Mouse (Mus musculus) adipose tissue, adult 10 weeks (tissue): ENCODE data around the gene Tmem102. TPM values are rescaled to one million over a fixed set of nuclear protein-coding genes. Genes with fewer than 3 reads are reported as not detected.

Experiments
- polyA plus RNA-seq: library from polyadenylated mRNA; stranded (reverse); fragments of 350-450 nt; fragmentation: Illumina TruSeq; extraction: RNeasy Lipid Tissue Mini Kit (QIAGEN cat#74804); gene quantifications from one replicate; pipeline ENCODE4 v1.2.3, GENCODE M21; 2014; ENCODE audit warnings: low read depth, low replicate concordance

Tmem102 gene
- polyA plus RNA-seq: 13.6 TPM

DNA sequence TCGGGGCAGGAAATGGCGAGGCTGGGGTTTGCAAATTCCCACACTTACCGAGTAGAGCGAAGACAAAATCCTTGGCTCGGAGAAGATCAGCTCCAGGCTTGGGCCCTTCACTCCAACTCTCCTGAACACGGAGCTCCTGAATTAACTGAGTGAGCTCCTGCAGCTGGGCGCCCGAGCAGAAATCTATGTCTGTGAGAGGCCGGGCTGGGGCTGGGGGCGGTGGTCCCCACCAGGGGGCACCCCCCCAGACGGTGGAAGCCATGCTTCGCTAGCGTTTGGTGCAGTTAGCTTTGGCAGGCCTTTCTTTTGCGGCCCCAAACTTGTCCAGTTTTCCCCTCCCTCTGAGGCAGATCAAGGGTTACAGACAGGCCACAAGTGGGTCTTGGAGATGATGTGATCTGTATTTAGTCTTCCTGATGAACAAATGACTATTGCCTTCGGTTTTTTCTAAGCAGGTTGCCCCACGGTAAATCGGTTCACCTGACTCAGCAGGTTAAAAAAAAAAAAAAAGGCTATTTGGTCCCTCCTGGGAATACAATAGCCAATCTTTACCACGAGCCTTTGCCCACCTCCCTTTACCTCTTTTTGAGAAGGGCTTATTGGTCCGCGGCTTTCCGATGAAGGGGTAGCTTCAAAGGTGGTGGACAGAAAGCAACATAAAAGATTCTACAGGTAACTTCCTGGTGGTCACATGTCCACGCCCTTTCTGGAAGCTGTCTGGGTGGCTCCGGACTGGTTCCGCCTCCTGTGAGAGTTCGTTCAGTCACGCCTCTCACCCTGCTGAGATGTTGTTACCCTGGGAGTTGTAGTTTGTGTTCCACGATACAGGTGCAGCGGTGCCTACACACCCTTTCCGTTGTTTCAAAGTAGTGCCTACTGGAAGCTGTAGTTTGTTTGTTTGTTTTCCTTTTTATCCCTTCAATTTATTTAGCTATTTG lies at the start of gene Tmem102:
Tmem102 (minus strand) TSS at position 653 of the 938 bp plus-strand sequence.

GRCm38 (mm10) chr11:69846198-69846680 lies 40.8 kb upstream of the Tmem102 start, which contains the start of gene Plscr3:
Gene Plscr3 (plus strand): TSS chr11:69846376.

GRCm38 (mm10) chr11:69837952-69838713 lies 32.7 kb upstream of the Tmem102 start, which contains the start of gene Tmem256:
Gene Tmem256 (plus strand): TSS chr11:69838514.

GRCm38 (mm10) chr11:69837604-69837951 lies 32.2 kb upstream of the Tmem102 start, which contains the start of gene Nlgn2:
Gene Nlgn2 (minus strand): TSS chr11:69837784.

GRCm38 (mm10) chr11:69822080-69822479 lies 16.7 kb upstream of the Tmem102 start, which contains the start of gene Spem1:
Gene Spem1 (minus strand): TSS chr11:69822180.

DNA sequence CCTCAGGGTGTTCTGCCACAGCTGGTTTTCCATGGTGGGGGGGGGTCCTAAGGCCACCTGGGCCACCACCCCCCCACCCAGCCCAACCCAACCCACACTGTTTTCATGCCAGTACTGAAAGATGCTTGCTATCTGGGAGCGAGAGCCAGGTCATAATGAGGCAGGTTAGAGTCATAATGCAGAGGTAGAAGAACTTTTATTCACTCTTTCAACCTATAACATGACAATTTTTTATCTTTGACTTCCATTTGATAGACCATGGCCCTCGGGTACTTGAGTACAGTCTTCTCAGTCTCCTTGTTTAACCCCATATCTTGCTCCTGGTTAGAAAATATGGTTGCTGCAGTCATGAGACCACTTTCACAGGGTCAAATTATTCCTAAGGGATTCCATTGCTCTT lies 12.9 kb upstream of the Tmem102 start, which contains the start of gene Spem2:
Spem2 (minus strand) TSS at position 101 of the 400 bp plus-strand sequence.

GRCm38 (mm10) chr11:69815155-69815554 lies 9.7 kb upstream of the Tmem102 start, which contains the start of gene Gm39566:
Gene Gm39566 (minus strand): TSS chr11:69815298.

DNA sequence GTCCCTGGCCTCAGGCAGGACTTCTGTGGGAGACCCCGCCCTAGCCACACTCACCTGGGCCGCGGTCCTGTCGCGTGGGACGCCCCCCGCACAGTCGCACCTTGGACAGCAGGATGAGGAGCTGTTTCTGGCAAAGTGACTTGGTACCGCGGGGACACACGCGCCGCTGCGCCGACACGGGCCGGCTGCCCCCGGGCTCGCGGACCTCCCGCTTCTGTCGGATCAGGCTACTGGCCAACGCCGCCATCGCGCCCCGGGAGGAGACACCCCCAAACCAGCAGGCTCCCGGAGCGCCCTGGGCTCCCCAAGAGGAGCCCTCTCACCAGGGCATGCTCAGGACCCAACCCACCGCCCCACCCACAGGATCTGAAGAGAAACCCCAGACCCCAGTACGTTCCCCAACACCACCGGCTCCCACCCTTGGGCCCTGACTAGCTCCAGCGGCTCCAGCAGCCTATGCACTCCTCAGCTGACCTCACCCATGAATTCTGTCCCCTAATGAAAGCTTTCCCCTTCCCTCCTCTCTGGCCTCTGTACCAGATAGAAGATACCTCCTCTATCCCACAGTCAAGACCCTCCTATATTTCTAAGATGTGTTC lies 3.9 kb downstream of the Tmem102 start, which contains the start of gene Fgf11:
Fgf11 (minus strand) TSS at position 479 of the 599 bp plus-strand sequence.

GRCm38 (mm10) chr11:69795168-69795982 lies 10.0 kb downstream of the Tmem102 start, which contains the start of gene Chrnb1:
Gene Chrnb1 (minus strand): TSS chr11:69795943.

DNA sequence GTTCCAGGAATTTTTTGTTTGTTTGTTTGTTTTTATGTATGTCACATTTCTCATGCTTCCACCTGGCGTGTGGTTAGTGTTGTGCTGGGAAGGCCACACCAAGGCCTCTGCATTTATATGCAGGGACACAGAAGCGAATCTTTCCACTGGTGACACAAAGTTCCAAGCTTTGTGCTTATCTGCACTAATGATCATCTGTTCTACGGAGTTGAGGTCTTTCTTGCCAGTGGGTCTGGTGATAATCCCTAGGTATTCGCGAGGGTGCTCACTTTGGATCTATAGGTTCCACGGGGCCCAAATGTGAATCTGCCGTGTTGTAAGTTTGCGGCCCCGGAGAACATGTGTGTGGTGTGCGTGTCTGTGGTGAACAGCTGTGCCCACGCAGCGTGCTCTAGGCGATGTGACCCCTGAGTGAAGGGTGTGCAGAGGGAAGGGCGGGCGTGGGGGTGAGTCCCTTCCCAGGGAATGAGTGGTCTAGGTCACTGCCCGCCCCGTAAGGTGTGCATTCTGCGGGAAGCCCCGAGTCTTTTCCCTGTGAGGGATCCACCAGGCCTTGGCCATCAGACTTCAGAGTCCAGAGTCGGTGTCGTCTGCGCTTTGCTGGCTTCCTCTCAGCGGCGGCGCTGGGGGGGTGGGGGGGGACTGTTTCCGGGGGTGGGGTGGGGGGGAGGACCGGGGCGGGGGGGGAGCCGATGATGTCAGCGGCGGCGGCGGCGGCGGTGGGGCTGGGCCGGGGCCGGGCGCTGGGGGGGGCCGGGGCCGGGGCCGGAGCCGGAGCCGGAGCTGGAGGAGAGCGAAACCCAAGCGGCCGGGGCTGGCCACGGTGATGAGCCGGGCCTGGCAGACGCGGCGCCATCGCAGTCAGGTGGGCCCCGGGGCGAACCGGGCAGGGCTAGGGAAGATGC lies 40.0 kb downstream of the Tmem102 start, which contains the start of gene Zbtb4:
Zbtb4 (plus strand) TSS at position 692 of the 905 bp plus-strand sequence.

DNA sequence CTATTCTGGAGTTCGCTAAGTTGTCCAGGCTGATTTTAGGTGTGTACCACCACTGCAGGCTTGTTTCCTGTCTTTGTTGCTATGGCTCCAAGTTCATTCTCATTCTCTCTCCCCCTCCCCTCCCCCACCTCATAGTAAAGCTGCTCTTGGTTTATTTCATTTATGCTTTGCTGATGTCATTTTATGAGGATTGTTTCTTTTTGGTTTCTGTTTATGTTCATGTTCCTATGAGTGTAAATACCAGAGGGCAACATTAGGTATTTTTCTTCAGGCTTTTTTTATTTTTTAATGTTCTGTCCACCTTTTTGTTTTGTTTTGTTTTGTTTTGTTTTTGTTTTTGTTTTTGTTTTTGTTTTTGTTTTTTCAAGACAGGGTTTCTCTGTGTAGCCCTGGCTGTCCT lies 43.6 kb downstream of the Tmem102 start, which contains the start of gene Slc35g3:
Slc35g3 (minus strand) TSS at position 101 of the 400 bp plus-strand sequence.

GRCm38 (mm10) chr11:69758478-69758970 lies 46.9 kb downstream of the Tmem102 start, which contains the start of gene Polr2a:
Gene Polr2a (minus strand): TSS chr11:69758637.

Other genes with a start within 250 kb of the Tmem102 start
- gene Efnb3, start 245.4 kb downstream of the Tmem102 start, polyA plus RNA-seq: 1.1 TPM
- gene Wrap53, start 225.4 kb downstream of the Tmem102 start, polyA plus RNA-seq: 9.2 TPM
- gene Trp53, start 225.3 kb downstream of the Tmem102 start, polyA plus RNA-seq: 35.1 TPM
- gene Atp1b2, start 199.7 kb downstream of the Tmem102 start, polyA plus RNA-seq: 14.8 TPM
- gene Shbg, start 187.7 kb downstream of the Tmem102 start, polyA plus RNA-seq: not detected
- gene Sat2, start 183.6 kb downstream of the Tmem102 start, polyA plus RNA-seq: 16.0 TPM
- 64.4 TPM for gene Fxr2, start 172.6 kb downstream of the Tmem102 start, polyA plus RNA-seq
- gene Sox15, start 150.3 kb downstream of the Tmem102 start, polyA plus RNA-seq: 0.92 TPM
- 89.0 TPM for gene Mpdu1, start 143.0 kb downstream of the Tmem102 start, polyA plus RNA-seq
- gene Cd68, start 139.5 kb downstream of the Tmem102 start, polyA plus RNA-seq: 45.6 TPM
- gene Eif4a1, start 133.2 kb downstream of the Tmem102 start, polyA plus RNA-seq: 395 TPM
- 67.4 TPM for gene Senp3, start 123.5 kb downstream of the Tmem102 start, polyA plus RNA-seq
- gene Tnfsf13, start 119.8 kb downstream of the Tmem102 start, polyA plus RNA-seq: 5.4 TPM
- 19.2 TPM for gene Tnfsf12, start 109.8 kb downstream of the Tmem102 start, polyA plus RNA-seq
- 8.1 TPM for gene Tnfsfm13, start 109.5 kb downstream of the Tmem102 start, polyA plus RNA-seq
- gene Polr2a, start 47.0 kb downstream of the Tmem102 start, polyA plus RNA-seq: 43.9 TPM
- 1.5 TPM for gene Slc35g3, start 43.7 kb downstream of the Tmem102 start, polyA plus RNA-seq
- gene Zbtb4, start 39.7 kb downstream of the Tmem102 start, polyA plus RNA-seq: 28.9 TPM
- gene Chrnb1, start 9.7 kb downstream of the Tmem102 start, polyA plus RNA-seq: 8.3 TPM
- gene Fgf11, start 3.8 kb downstream of the Tmem102 start, polyA plus RNA-seq: 8.7 TPM
- 2.2 TPM for gene Gm39566, start 9.7 kb upstream of the Tmem102 start, polyA plus RNA-seq
- 14.1 TPM for gene Spem2, start 12.8 kb upstream of the Tmem102 start, polyA plus RNA-seq
- 23.3 TPM for gene Spem1, start 16.6 kb upstream of the Tmem102 start, polyA plus RNA-seq
- 19.0 TPM for gene Nlgn2, start 32.2 kb upstream of the Tmem102 start, polyA plus RNA-seq
- gene Tmem256, start 32.9 kb upstream of the Tmem102 start, polyA plus RNA-seq: 183 TPM
- gene Plscr3, start 40.8 kb upstream of the Tmem102 start, polyA plus RNA-seq: 31.1 TPM
- 23.7 TPM for gene Tnk1, start 53.1 kb upstream of the Tmem102 start, polyA plus RNA-seq
- gene Tmem95, start 72.4 kb upstream of the Tmem102 start, polyA plus RNA-seq: not detected
- 9.4 TPM for gene Kctd11, start 75.8 kb upstream of the Tmem102 start, polyA plus RNA-seq
- gene Acap1, start 89.9 kb upstream of the Tmem102 start, polyA plus RNA-seq: 43.9 TPM
- gene 2810408A11Rik, start 95.4 kb upstream of the Tmem102 start, polyA plus RNA-seq: 14.3 TPM
- gene Neurl4, start 95.4 kb upstream of the Tmem102 start, polyA plus RNA-seq: 35.5 TPM
- gene Gps2, start 108.3 kb upstream of the Tmem102 start, polyA plus RNA-seq: 47.7 TPM
- gene Eif5a, start 116.3 kb upstream of the Tmem102 start, polyA plus RNA-seq: 484 TPM
- gene Ybx2, start 130.2 kb upstream of the Tmem102 start, polyA plus RNA-seq: 58.7 TPM
- 63.7 TPM for gene Slc2a4, start 142.6 kb upstream of the Tmem102 start, polyA plus RNA-seq
- gene Cldn7, start 159.2 kb upstream of the Tmem102 start, polyA plus RNA-seq: 115 TPM
- 98.8 TPM for gene Ctdnep1, start 175.5 kb upstream of the Tmem102 start, polyA plus RNA-seq
- 43.3 TPM for gene Elp5, start 176.9 kb upstream of the Tmem102 start, polyA plus RNA-seq
- 520 TPM for gene Gabarap, start 185.5 kb upstream of the Tmem102 start, polyA plus RNA-seq
- gene Phf23, start 190.2 kb upstream of the Tmem102 start, polyA plus RNA-seq: 39.7 TPM
- 20.8 TPM for gene Dvl2, start 195.0 kb upstream of the Tmem102 start, polyA plus RNA-seq
- gene Acadvl, start 209.8 kb upstream of the Tmem102 start, polyA plus RNA-seq: 83.9 TPM
- gene Dlg4, start 211.3 kb upstream of the Tmem102 start, polyA plus RNA-seq: 12.7 TPM
- gene Asgr1, start 248.5 kb upstream of the Tmem102 start, polyA plus RNA-seq: not detected